Mouse (Mus musculus): Measurements from ENCODE around the gene Gbp2b. TPM values are rescaled to one million over a fixed set of nuclear protein-coding genes. Genes with fewer than 3 reads are reported as not detected.
"Not testable (repeated sequence)": the region's sequence is repeated elsewhere in the genome, so short reads cannot be mapped to it uniquely, and the experiment has no call there.

Gbp2b gene
- polyA plus RNA-seq, 1 experiment from 2014 or later: not detected

DNA sequence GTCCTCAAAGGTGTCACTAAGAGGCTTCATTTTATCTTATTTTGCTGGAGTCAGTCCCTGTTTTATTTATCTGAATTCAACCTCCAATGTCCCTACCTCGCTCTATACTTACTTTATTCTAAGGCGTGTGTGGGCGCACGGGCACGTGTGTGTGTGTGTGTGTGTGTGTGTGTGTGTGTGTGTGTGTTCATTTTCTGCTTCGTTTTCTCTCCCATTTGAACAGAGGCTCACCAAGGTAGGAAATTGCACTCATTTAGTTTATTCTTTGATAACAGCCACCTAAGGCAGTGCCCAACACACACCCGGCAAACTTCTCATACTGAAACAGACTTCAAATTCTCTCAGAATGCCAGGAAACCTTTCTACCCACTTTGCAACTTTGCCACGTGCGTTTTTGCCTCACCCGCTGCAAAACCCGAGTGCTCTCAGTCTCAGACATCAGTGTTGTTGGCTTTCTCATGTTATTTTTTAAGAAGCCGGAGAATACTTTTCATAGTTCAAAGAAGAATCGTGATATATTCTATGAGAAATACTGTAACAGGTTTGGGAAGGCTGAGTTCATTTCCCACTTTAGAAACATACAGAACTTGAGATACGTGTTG, 33.5 kb upstream of the Gbp2b start:
- Histone ChIP-seq H3K36me3 (replicated peaks; ENCODE audit: control insufficient read depth, insufficient read depth, low read depth, low read length) (no peaks in the 10 kb centered on the region), H3K27ac (replicated peaks; ENCODE audit: low read depth, low read length) (no peak overlapping the region), H3K4me1 (ENCODE audit: control insufficient read depth, insufficient read depth, low read length) (no peaks in the 10 kb centered on the region), H3K9ac (replicated peaks; ENCODE audit: low read length) (no peak overlapping the region), H3K4me3 (ENCODE audit: low read depth, low read length) (no peak overlapping the region), H3K9me3 (replicated peaks; ENCODE audit: control insufficient read depth, low read length) (no peaks in the 10 kb centered on the region), H3K27me3 (ENCODE audit: control insufficient read depth, insufficient read depth, low read length) (no peaks in the 10 kb centered on the region), H3K4me2 (ENCODE audit: low read depth, low read length) (no peak overlapping the region)
- WGBS: 85% methylated on average over 14 of the region's 14 CpGs
- no peak for ATAC-seq (replicated peaks; ENCODE audit: insufficient number of reproducible peaks, low FRiP score, low TSS enrichment, low read depth)
- DNase-seq (ENCODE audit: low spot score): no peak

DNA sequence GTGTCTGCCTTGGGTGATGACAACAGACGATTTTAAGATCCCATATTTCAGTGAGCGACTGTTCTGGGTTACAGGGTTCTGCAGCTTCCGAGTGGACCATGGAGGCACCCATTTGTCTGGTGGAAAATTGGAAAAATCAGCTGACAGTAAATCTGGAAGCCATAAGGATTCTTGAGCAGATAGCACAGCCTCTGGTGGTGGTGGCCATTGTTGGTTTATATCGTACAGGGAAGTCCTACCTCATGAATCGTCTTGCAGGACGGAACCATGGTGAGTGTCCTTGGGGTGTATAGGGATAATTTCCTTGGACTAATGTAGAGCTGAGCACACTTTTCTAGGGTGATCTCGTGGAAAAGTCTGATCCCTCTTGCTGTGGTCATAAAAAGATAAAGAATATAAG, 33.0 kb upstream of the Gbp2b start:
- no peak overlapping the region for H3K4me2 ChIP-seq (ENCODE audit: low read depth, low read length)
- 81% methylated on average over 7 of the region's 7 CpGs for WGBS
- no peaks in the 10 kb centered on the region for H3K36me3 ChIP-seq (replicated peaks; ENCODE audit: control insufficient read depth, insufficient read depth, low read depth, low read length)
- H3K27ac ChIP-seq (replicated peaks; ENCODE audit: low read depth, low read length): no peak overlapping the region
- DNase-seq (ENCODE audit: low spot score) (no peak), ATAC-seq (replicated peaks; ENCODE audit: insufficient number of reproducible peaks, low FRiP score, low TSS enrichment, low read depth) (no peak)
- no peaks in the 10 kb centered on the region for H3K27me3 ChIP-seq (ENCODE audit: control insufficient read depth, insufficient read depth, low read length)
- no peak overlapping the region for H3K4me3 ChIP-seq (ENCODE audit: low read depth, low read length)
- no peak overlapping the region for H3K9ac ChIP-seq (replicated peaks; ENCODE audit: low read length)
- no peaks in the 10 kb centered on the region for H3K9me3 ChIP-seq (replicated peaks; ENCODE audit: control insufficient read depth, low read length)
- no peaks in the 10 kb centered on the region for H3K4me1 ChIP-seq (ENCODE audit: control insufficient read depth, insufficient read depth, low read length)

DNA sequence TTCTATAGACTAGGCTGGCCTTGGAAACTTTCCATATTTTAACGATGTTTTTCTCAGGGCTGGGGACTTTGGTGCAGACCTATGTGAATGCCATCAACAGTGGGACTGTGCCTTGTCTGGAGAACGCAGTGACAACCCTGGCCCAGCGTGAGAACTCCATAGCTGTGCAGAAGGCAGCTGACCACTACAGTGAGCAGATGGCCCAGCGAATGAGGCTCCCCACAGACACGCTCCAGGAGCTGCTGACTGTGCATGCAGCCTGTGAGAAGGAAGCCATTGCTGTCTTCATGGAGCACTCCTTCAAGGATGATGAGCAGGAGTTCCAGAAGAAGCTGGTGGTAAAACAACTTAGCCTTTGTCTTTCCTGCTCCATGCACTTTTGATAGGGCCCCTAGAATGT, 27.2 kb upstream of the Gbp2b start:
- H3K36me3 ChIP-seq (replicated peaks; ENCODE audit: control insufficient read depth, insufficient read depth, low read depth, low read length); H3K4me3 ChIP-seq (ENCODE audit: low read depth, low read length); H3K4me1 ChIP-seq (ENCODE audit: control insufficient read depth, insufficient read depth, low read length); DNase-seq (ENCODE audit: low spot score); ATAC-seq (replicated peaks; ENCODE audit: insufficient number of reproducible peaks, low FRiP score, low TSS enrichment, low read depth); H3K4me2 ChIP-seq (ENCODE audit: low read depth, low read length); H3K9me3 ChIP-seq (replicated peaks; ENCODE audit: control insufficient read depth, low read length); H3K27me3 ChIP-seq (ENCODE audit: control insufficient read depth, insufficient read depth, low read length); H3K9ac ChIP-seq (replicated peaks; ENCODE audit: low read length); H3K27ac ChIP-seq (replicated peaks; ENCODE audit: low read depth, low read length): not testable (repeated sequence)
- 74% methylated on average over 5 of the region's 5 CpGs for WGBS

DNA sequence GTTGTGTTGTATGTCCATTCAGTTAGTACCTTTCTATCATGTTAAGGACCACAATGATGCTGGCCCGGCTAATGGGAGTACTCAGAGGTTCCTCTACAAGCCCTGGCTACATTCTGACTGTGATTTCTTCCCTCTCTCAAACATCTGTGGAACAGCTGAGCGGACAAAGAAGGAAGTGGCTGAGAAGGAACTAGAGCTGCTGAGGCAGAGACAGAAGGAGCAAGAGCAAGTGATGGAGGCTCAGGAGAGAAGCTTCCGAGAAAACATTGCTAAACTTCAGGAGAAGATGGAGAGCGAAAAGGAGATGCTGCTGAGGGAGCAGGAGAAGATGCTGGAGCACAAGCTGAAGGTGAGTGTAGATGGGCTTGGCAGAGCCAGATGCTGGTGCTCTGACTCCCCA, 23.9 kb upstream of the Gbp2b start:
- Histone ChIP-seq H3K4me1 (ENCODE audit: control insufficient read depth, insufficient read depth, low read length) (no peaks in the 10 kb centered on the region), H3K4me2 (ENCODE audit: low read depth, low read length) (no peak overlapping the region), H3K9me3 (replicated peaks; ENCODE audit: control insufficient read depth, low read length) (no peaks in the 10 kb centered on the region), H3K9ac (replicated peaks; ENCODE audit: low read length) (no peak overlapping the region), H3K27me3 (ENCODE audit: control insufficient read depth, insufficient read depth, low read length) (no peaks in the 10 kb centered on the region), H3K27ac (replicated peaks; ENCODE audit: low read depth, low read length) (no peak overlapping the region), H3K36me3 (replicated peaks; ENCODE audit: control insufficient read depth, insufficient read depth, low read depth, low read length) (no peaks in the 10 kb centered on the region), H3K4me3 (ENCODE audit: low read depth, low read length) (no peak overlapping the region)
- WGBS: 89% methylated on average over 4 of the region's 4 CpGs
- ATAC-seq (replicated peaks; ENCODE audit: insufficient number of reproducible peaks, low FRiP score, low TSS enrichment, low read depth): no peak
- DNase-seq (ENCODE audit: low spot score): no peak

DNA sequence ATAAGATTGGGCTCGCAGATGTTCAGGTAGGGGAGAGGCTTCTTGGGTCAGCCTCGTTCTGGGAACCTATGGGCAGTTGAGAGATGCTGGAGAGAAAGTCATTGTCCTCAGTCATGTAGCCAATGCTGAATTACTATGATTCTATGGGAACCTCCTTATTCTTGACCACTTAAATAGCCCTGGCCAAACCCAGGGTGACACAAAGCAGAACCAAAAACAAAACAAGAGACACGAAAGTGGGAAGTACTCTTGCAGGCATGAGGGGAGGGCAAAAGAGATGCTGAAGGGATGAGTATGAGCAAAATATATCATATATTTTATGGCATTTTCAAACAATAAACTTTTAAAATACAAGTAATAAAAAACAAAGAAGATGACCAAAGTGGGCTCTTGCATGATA, 17.5 kb upstream of the Gbp2b start:
- H3K27ac ChIP-seq (replicated peaks; ENCODE audit: low read depth, low read length): no peak overlapping the region
- no peak overlapping the region for H3K9ac ChIP-seq (replicated peaks; ENCODE audit: low read length)
- no peak for DNase-seq (ENCODE audit: low spot score)
- 80% methylated on average over 3 of the region's 3 CpGs for WGBS
- no peaks in the 10 kb centered on the region for H3K4me1 ChIP-seq (ENCODE audit: control insufficient read depth, insufficient read depth, low read length)
- no peaks in the 10 kb centered on the region for H3K36me3 ChIP-seq (replicated peaks; ENCODE audit: control insufficient read depth, insufficient read depth, low read depth, low read length)
- no peak overlapping the region for H3K4me3 ChIP-seq (ENCODE audit: low read depth, low read length)
- ATAC-seq (replicated peaks; ENCODE audit: insufficient number of reproducible peaks, low FRiP score, low TSS enrichment, low read depth): no peak
- H3K9me3 ChIP-seq (replicated peaks; ENCODE audit: control insufficient read depth, low read length): no peaks in the 10 kb centered on the region
- no peak overlapping the region for H3K4me2 ChIP-seq (ENCODE audit: low read depth, low read length)
- H3K27me3 ChIP-seq (ENCODE audit: control insufficient read depth, insufficient read depth, low read length): no peaks in the 10 kb centered on the region

DNA sequence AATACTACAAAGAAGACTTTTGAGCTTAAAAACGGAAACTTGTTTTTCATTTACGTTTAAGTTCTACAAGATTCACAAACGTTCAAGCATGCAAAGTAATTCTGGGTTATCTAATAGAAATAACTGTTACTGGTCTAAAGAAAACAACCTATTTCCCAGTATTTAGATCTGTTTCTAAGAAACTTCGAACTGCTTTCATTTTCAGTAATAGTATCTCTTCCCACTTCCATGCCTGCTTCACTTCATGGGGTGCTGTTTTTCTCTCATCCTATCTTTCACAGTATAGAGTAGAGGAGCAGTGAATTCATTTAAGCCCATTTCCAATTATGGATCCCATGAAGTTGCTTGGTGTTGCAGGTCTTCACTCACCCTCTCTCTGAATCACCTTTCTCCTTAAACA, 16.3 kb upstream of the Gbp2b start:
- WGBS: 90% methylated on average over 4 of the region's 4 CpGs
- no peaks in the 10 kb centered on the region for H3K27me3 ChIP-seq (ENCODE audit: control insufficient read depth, insufficient read depth, low read length)

DNA sequence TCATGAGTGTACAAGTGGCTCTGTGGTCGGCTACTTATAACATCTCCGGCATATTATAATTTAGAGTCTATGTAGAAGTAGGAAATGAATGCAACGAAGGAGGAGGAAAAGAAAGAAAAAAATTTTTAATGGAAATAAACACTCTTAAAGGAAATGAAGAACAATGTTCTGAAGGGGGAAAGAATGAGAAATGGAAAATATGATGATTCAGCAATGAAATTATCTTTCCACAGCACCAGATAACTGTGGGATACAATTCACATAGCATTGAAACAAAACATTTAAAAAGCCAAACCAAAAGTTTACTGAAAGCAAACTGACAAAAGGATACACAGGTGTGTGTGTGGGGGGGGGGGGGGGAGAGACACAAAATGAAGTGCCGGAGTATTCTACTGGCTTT, 11.6 kb upstream of the Gbp2b start:
- WGBS: 87% methylated on average over 4 of the region's 4 CpGs
- Histone ChIP-seq H3K36me3 (replicated peaks; ENCODE audit: control insufficient read depth, insufficient read depth, low read depth, low read length) (no peaks in the 10 kb centered on the region), H3K27ac (replicated peaks; ENCODE audit: low read depth, low read length) (no peak overlapping the region), H3K9ac (replicated peaks; ENCODE audit: low read length) (no peak overlapping the region), H3K4me2 (ENCODE audit: low read depth, low read length) (no peak overlapping the region), H3K4me1 (ENCODE audit: control insufficient read depth, insufficient read depth, low read length) (no peaks in the 10 kb centered on the region), H3K9me3 (replicated peaks; ENCODE audit: control insufficient read depth, low read length) (no peaks in the 10 kb centered on the region), H3K27me3 (ENCODE audit: control insufficient read depth, insufficient read depth, low read length) (no peaks in the 10 kb centered on the region), H3K4me3 (ENCODE audit: low read depth, low read length) (no peak overlapping the region)
- DNase-seq (ENCODE audit: low spot score) (no peak), ATAC-seq (replicated peaks; ENCODE audit: insufficient number of reproducible peaks, low FRiP score, low TSS enrichment, low read depth) (no peak)

More for the DNA sequence above, 16.3 kb upstream of the Gbp2b start:
- Histone ChIP-seq H3K4me2 (ENCODE audit: low read depth, low read length) (no peak overlapping the region), H3K4me1 (ENCODE audit: control insufficient read depth, insufficient read depth, low read length) (no peaks in the 10 kb centered on the region), H3K9me3 (replicated peaks; ENCODE audit: control insufficient read depth, low read length) (no peaks in the 10 kb centered on the region), H3K4me3 (ENCODE audit: low read depth, low read length) (no peak overlapping the region), H3K9ac (replicated peaks; ENCODE audit: low read length) (no peak overlapping the region), H3K36me3 (replicated peaks; ENCODE audit: control insufficient read depth, insufficient read depth, low read depth, low read length) (no peaks in the 10 kb centered on the region), H3K27ac (replicated peaks; ENCODE audit: low read depth, low read length) (no peak overlapping the region)
- ATAC-seq (replicated peaks; ENCODE audit: insufficient number of reproducible peaks, low FRiP score, low TSS enrichment, low read depth) (no peak), DNase-seq (ENCODE audit: low spot score) (no peak)

DNA sequence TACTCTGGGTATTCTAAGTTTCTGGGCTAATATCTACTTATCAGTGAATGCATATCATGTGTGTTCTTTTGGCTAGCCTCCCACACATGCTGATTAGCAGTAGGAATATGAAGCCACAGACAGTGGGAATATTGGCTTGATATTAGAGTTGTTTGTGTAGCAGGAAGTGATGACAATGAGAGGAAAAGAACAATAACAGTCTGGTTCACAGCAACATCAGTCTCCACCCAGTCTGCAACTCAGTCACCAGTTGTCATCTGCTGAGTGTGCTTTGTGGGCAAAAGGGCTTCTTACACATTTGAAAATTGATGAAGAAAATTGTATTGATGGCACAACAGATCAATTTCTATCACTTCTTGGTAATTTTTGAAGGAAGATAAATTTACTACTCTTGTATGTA, 7.3 kb upstream of the Gbp2b start:
- H3K27ac ChIP-seq (replicated peaks; ENCODE audit: low read depth, low read length): no peak overlapping the region
- no peak overlapping the region for H3K9ac ChIP-seq (replicated peaks; ENCODE audit: low read length)
- H3K4me3 ChIP-seq (ENCODE audit: low read depth, low read length): no peak overlapping the region
- DNase-seq (ENCODE audit: low spot score): no peak
- no peaks in the 10 kb centered on the region for H3K9me3 ChIP-seq (replicated peaks; ENCODE audit: control insufficient read depth, low read length)
- no peaks in the 10 kb centered on the region for H3K4me1 ChIP-seq (ENCODE audit: control insufficient read depth, insufficient read depth, low read length)
- no peaks in the 10 kb centered on the region for H3K27me3 ChIP-seq (ENCODE audit: control insufficient read depth, insufficient read depth, low read length)
- no peaks in the 10 kb centered on the region for H3K36me3 ChIP-seq (replicated peaks; ENCODE audit: control insufficient read depth, insufficient read depth, low read depth, low read length)
- no peak overlapping the region for H3K4me2 ChIP-seq (ENCODE audit: low read depth, low read length)
- no peak for ATAC-seq (replicated peaks; ENCODE audit: insufficient number of reproducible peaks, low FRiP score, low TSS enrichment, low read depth)
